Mouse (Mus musculus): ENCODE data around the gene Fam167b. TPM values are rescaled to one million over a fixed set of nuclear protein-coding genes. Genes with fewer than 3 reads are reported as not detected.

Gene Fam167b
- polyA plus RNA-seq, 1 experiment from 2014 or later: 40.3 TPM

Small RNA genes lying within 50 kb of the gene (microRNA-seq; reads per million reads assigned to microRNA genes)
- not detected for gene Mir8119

Other genes starting within 250 kb of the Fam167b start
- gene Rbbp4, start 243.2 kb downstream of the Fam167b start, polyA plus RNA-seq (2015; fragmentation: Nextera tagmentation; extraction: Ambion mirVana): 339 and 363 TPM in 2 replicates
- gene Zbtb8os, start 242.9 kb downstream of the Fam167b start, polyA plus RNA-seq (2015; fragmentation: Nextera tagmentation; extraction: Ambion mirVana): 55.9 and 60.8 TPM in 2 replicates
- gene Zbtb8a, start 200.4 kb downstream of the Fam167b start, polyA plus RNA-seq (2015; fragmentation: Nextera tagmentation; extraction: Ambion mirVana): 12.3 and 13.7 TPM in 2 replicates
- gene Zbtb8b, start 137.7 kb downstream of the Fam167b start, polyA plus RNA-seq (2015; fragmentation: Nextera tagmentation; extraction: Ambion mirVana): 3.7 and 3.8 TPM in 2 replicates
- 25.6 and 27.8 TPM in 2 replicates for gene Bsdc1, start 117.0 kb downstream of the Fam167b start, polyA plus RNA-seq (2015; fragmentation: Nextera tagmentation; extraction: Ambion mirVana)
- gene Tssk3, start 87.5 kb downstream of the Fam167b start, polyA plus RNA-seq (2015; fragmentation: Nextera tagmentation; extraction: Ambion mirVana): 0.10 TPM in 1 of 2 replicates, not detected in the other
- gene Fam229a, start 87.4 kb downstream of the Fam167b start, polyA plus RNA-seq (2015; fragmentation: Nextera tagmentation; extraction: Ambion mirVana): 0.37 and 0.78 TPM in 2 replicates
- 613 and 625 TPM in 2 replicates for gene Marcksl1, start 65.0 kb downstream of the Fam167b start, polyA plus RNA-seq (2015; fragmentation: Nextera tagmentation; extraction: Ambion mirVana)
- gene Hdac1, start 35.8 kb downstream of the Fam167b start, polyA plus RNA-seq (2015; fragmentation: Nextera tagmentation; extraction: Ambion mirVana): 170 and 196 TPM in 2 replicates
- gene Lck, start 4.9 kb downstream of the Fam167b start, polyA plus RNA-seq (2015; fragmentation: Nextera tagmentation; extraction: Ambion mirVana): 8.8 and 9.1 TPM in 2 replicates
- gene Eif3i, start 22.1 kb upstream of the Fam167b start, polyA plus RNA-seq (2015; fragmentation: Nextera tagmentation; extraction: Ambion mirVana): 284 and 298 TPM in 2 replicates
- 188 and 197 TPM in 2 replicates for gene Tmem234, start 22.1 kb upstream of the Fam167b start, polyA plus RNA-seq (2015; fragmentation: Nextera tagmentation; extraction: Ambion mirVana)
- 1.9 and 2.3 TPM in 2 replicates for gene Dcdc2b, start 35.7 kb upstream of the Fam167b start, polyA plus RNA-seq (2015; fragmentation: Nextera tagmentation; extraction: Ambion mirVana)
- gene Iqcc, start 40.5 kb upstream of the Fam167b start, polyA plus RNA-seq (2015; fragmentation: Nextera tagmentation; extraction: Ambion mirVana): 30.2 and 31.6 TPM in 2 replicates
- 64.8 and 69.5 TPM in 2 replicates for gene Ccdc28b, start 45.4 kb upstream of the Fam167b start, polyA plus RNA-seq (2015; fragmentation: Nextera tagmentation; extraction: Ambion mirVana)
- 42.9 and 50.3 TPM in 2 replicates for gene Txlna, start 62.5 kb upstream of the Fam167b start, polyA plus RNA-seq (2015; fragmentation: Nextera tagmentation; extraction: Ambion mirVana)
- gene Kpna6, start 94.2 kb upstream of the Fam167b start, polyA plus RNA-seq (2015; fragmentation: Nextera tagmentation; extraction: Ambion mirVana): 11.7 and 12.7 TPM in 2 replicates
- 12.4 and 12.9 TPM in 2 replicates for gene Tmem39b, start 118.3 kb upstream of the Fam167b start, polyA plus RNA-seq (2015; fragmentation: Nextera tagmentation; extraction: Ambion mirVana)
- 86.4 and 90.6 TPM in 2 replicates for gene Khdrbs1, start 163.8 kb upstream of the Fam167b start, polyA plus RNA-seq (2015; fragmentation: Nextera tagmentation; extraction: Ambion mirVana)
- gene Ptp4a2, start 232.7 kb upstream of the Fam167b start, polyA plus RNA-seq (2015; fragmentation: Nextera tagmentation; extraction: Ambion mirVana): 383 and 402 TPM in 2 replicates